Mouse (Mus musculus) hindbrain, embryonic 13.5 days (tissue): ENCODE measurements around the gene Ppil1. TPM values are rescaled to one million over a fixed set of nuclear protein-coding genes. Genes with fewer than 3 reads are reported as not detected.

ENCODE experiments used
- ATAC-seq: fragments of 200-750 bp; cut with Nextera tagmentation; 2 replicates; pipeline ENCODE4 v1.8.0; 2017; ENCODE audit warnings: moderate TSS enrichment; ENCODE audit not compliant: low FRiP score
- H3K27ac ChIP-seq: fragments of 300-500 bp; sonication (generic); 2 replicates; pipeline ENCODE4 v1.5.1; 2015; ENCODE audit warnings: inconsistent platforms, mild to moderate bottlenecking, moderate library complexity
- H3K27me3 ChIP-seq: fragments of 300-500 bp; sonication (generic); 2 replicates; pipeline ENCODE4 v1.6.1; 2015; ENCODE audit warnings: mild to moderate bottlenecking, inconsistent platforms
- H3K36me3 ChIP-seq: fragments of 300-500 bp; sonication (generic); 2 replicates; pipeline ENCODE4 v1.6.1; 2015; ENCODE audit warnings: mild to moderate bottlenecking, inconsistent platforms
- H3K4me1 ChIP-seq: fragments of 300-500 bp; sonication (generic); replicated peaks from 2 replicates; pipeline ENCODE4 v1.6.1; 2015; ENCODE audit warnings: inconsistent platforms
- H3K4me2 ChIP-seq: fragments of 300-500 bp; sonication (generic); 2 replicates; pipeline ENCODE4 v1.6.1; 2015; ENCODE audit warnings: inconsistent platforms, mild to moderate bottlenecking, moderate library complexity
- H3K4me3 ChIP-seq: fragments of 300-500 bp; sonication (generic); 2 replicates; pipeline ENCODE4 v1.5.1; 2015; ENCODE audit warnings: mild to moderate bottlenecking, inconsistent platforms
- H3K9ac ChIP-seq: fragments of 300-500 bp; sonication (generic); 2 replicates; pipeline ENCODE4 v1.6.1; 2015; ENCODE audit warnings: mild to moderate bottlenecking, inconsistent platforms
- H3K9me3 ChIP-seq: fragments of 300-500 bp; sonication (generic); 2 replicates; pipeline ENCODE4 v1.6.1; 2016; ENCODE audit warnings: inconsistent platforms
- WGBS: fragments of 180-500 bp; shearing (Covaris S2); methylation state at CpG from one replicate; pipeline ENCODE4 v1.1.7; 2015; 5-methylcytosine and 5-hydroxymethylcytosine counted together
- polyA plus RNA-seq: library from polyadenylated mRNA; unstranded; fragments of >200 nt; fragmentation: Nextera tagmentation; extraction: Ambion mirVana; gene quantifications from 2 replicates; pipeline ENCODE4 v1.2.1, GENCODE M21; 2015

Gene Ppil1
- polyA plus RNA-seq, 1 experiment from 2014 or later: 106 TPM

- H3K4me3 ChIP-seq: no peak overlapping the region
- 92% methylated on average over 7 of the region's 7 CpGs for WGBS
Measured at GRCm38 (mm10) chr17:29300926-29301325, 36.9 kb upstream of the Ppil1 start.

GRCm38 (mm10) chr17:29299282-29299681, 35.3 kb upstream of the Ppil1 start:
- Histone ChIP-seq H3K9me3 (no peaks in the 10 kb centered on the region), H3K4me2 (no peak overlapping the region), H3K36me3 (peaks cover 82% of the 10 kb centered on the region), H3K4me1 (no peaks in the 10 kb centered on the region), H3K4me3 (no peak overlapping the region), H3K9ac (no peak overlapping the region), H3K27me3 (no peaks in the 10 kb centered on the region), H3K27ac (no peak overlapping the region)
- no peak for ATAC-seq
- WGBS: 89% methylated on average over 4 of the region's 4 CpGs

More at GRCm38 (mm10) chr17:29300926-29301325, 36.9 kb upstream of the Ppil1 start:
- no peak for ATAC-seq
- H3K36me3 ChIP-seq: peaks cover 65% of the 10 kb centered on the region
- no peak overlapping the region for H3K4me2 ChIP-seq
- H3K4me1 ChIP-seq: peaks cover 12% of the 10 kb centered on the region
- H3K9me3 ChIP-seq: no peaks in the 10 kb centered on the region
- H3K27ac ChIP-seq: no peak overlapping the region
- no peak overlapping the region for H3K9ac ChIP-seq
- no peaks in the 10 kb centered on the region for H3K27me3 ChIP-seq

GRCm38 (mm10) chr17:29297813-29298212, 33.8 kb upstream of the Ppil1 start:
- WGBS: 91% methylated on average over 6 of the region's 6 CpGs
- peaks cover 96% of the 10 kb centered on the region for H3K36me3 ChIP-seq

GRCm38 (mm10) chr17:29297321-29297720, 33.3 kb upstream of the Ppil1 start:
- WGBS: 84% methylated on average over 10 of the region's 10 CpGs
- ATAC-seq: no peak
- no peaks in the 10 kb centered on the region for H3K4me1 ChIP-seq
- no peak overlapping the region for H3K4me2 ChIP-seq
- H3K36me3 ChIP-seq: peaks cover 95% of the 10 kb centered on the region
- no peak overlapping the region for H3K4me3 ChIP-seq
- H3K9ac ChIP-seq: no peak overlapping the region
- no peaks in the 10 kb centered on the region for H3K27me3 ChIP-seq
- no peak overlapping the region for H3K27ac ChIP-seq
- H3K9me3 ChIP-seq: no peaks in the 10 kb centered on the region

More at GRCm38 (mm10) chr17:29297813-29298212, 33.8 kb upstream of the Ppil1 start:
- Histone ChIP-seq H3K27ac (no peak overlapping the region), H3K4me3 (no peak overlapping the region), H3K4me2 (no peak overlapping the region), H3K27me3 (no peaks in the 10 kb centered on the region), H3K9me3 (no peaks in the 10 kb centered on the region), H3K9ac (no peak overlapping the region), H3K4me1 (no peaks in the 10 kb centered on the region)
- no peak for ATAC-seq

GRCm38 (mm10) chr17:29295835-29296234, 31.8 kb upstream of the Ppil1 start:
- Histone ChIP-seq H3K9ac (no peak overlapping the region), H3K4me3 (no peak overlapping the region), H3K27ac (no peak overlapping the region), H3K9me3 (no peaks in the 10 kb centered on the region), H3K4me2 (no peak overlapping the region), H3K27me3 (no peaks in the 10 kb centered on the region), H3K4me1 (no peaks in the 10 kb centered on the region), H3K36me3 (peaks cover 88% of the 10 kb centered on the region)
- no peak for ATAC-seq
- WGBS: 81% methylated on average over 5 of the region's 5 CpGs

- no peaks in the 10 kb centered on the region for H3K4me1 ChIP-seq
- 81% methylated on average over 9 of the region's 9 CpGs for WGBS
- no peak for ATAC-seq
Measured at GRCm38 (mm10) chr17:29293807-29294605, 30.0 kb upstream of the Ppil1 start.

GRCm38 (mm10) chr17:29292996-29293395, 29.0 kb upstream of the Ppil1 start:
- no peak overlapping the region for H3K9ac ChIP-seq
- H3K4me2 ChIP-seq: no peak overlapping the region
- 89% methylated on average over 3 of the region's 3 CpGs for WGBS
- no peaks in the 10 kb centered on the region for H3K27me3 ChIP-seq
- peaks cover 71% of the 10 kb centered on the region for H3K36me3 ChIP-seq
- H3K4me3 ChIP-seq: no peak overlapping the region
- no peak overlapping the region for H3K27ac ChIP-seq
- no peaks in the 10 kb centered on the region for H3K9me3 ChIP-seq
- H3K4me1 ChIP-seq: no peaks in the 10 kb centered on the region
- no peak for ATAC-seq

More at GRCm38 (mm10) chr17:29293807-29294605, 30.0 kb upstream of the Ppil1 start:
- Histone ChIP-seq H3K4me2 (no peak overlapping the region), H3K9ac (no peak overlapping the region), H3K9me3 (no peaks in the 10 kb centered on the region), H3K4me3 (no peak overlapping the region), H3K36me3 (peaks cover 79% of the 10 kb centered on the region), H3K27ac (no peak overlapping the region), H3K27me3 (no peaks in the 10 kb centered on the region)

- 86% methylated on average over 7 of the region's 7 CpGs for WGBS
- Histone ChIP-seq H3K27ac (no peak overlapping the region), H3K9ac (no peak overlapping the region), H3K4me3 (no peak overlapping the region), H3K4me2 (no peak overlapping the region), H3K4me1 (no peaks in the 10 kb centered on the region), H3K9me3 (no peaks in the 10 kb centered on the region), H3K27me3 (no peaks in the 10 kb centered on the region), H3K36me3 (peaks cover 59% of the 10 kb centered on the region)
- ATAC-seq: no peak
Measured at GRCm38 (mm10) chr17:29291793-29292192, 27.8 kb upstream of the Ppil1 start.

- Histone ChIP-seq H3K27ac (peak overlapping the region; percentile 74), H3K9ac (peak overlapping the region; percentile 30; the same call in 1 of the 2 replicates), H3K36me3 (peaks cover 54% of the 10 kb centered on the region), H3K4me3 (no peak overlapping the region), H3K27me3 (no peaks in the 10 kb centered on the region), H3K9me3 (no peaks in the 10 kb centered on the region), H3K4me2 (no peak overlapping the region), H3K4me1 (peaks cover 13% of the 10 kb centered on the region)
- WGBS: 48% methylated on average over 21 of the region's 21 CpGs
- ATAC-seq: no peak
Measured at GRCm38 (mm10) chr17:29282216-29282952, 18.4 kb upstream of the Ppil1 start.

GRCm38 (mm10) chr17:29281541-29281940, 17.6 kb upstream of the Ppil1 start:
- Histone ChIP-seq H3K9ac (no peak overlapping the region), H3K36me3 (peaks cover 53% of the 10 kb centered on the region), H3K4me1 (peaks cover 13% of the 10 kb centered on the region), H3K9me3 (no peaks in the 10 kb centered on the region), H3K27ac (no peak overlapping the region), H3K4me3 (no peak overlapping the region), H3K27me3 (no peaks in the 10 kb centered on the region), H3K4me2 (no peak overlapping the region)
- 87% methylated on average over 5 of the region's 5 CpGs for WGBS
- ATAC-seq: no peak

GRCm38 (mm10) chr17:29280422-29280821, 16.4 kb upstream of the Ppil1 start:
- H3K27me3 ChIP-seq: no peaks in the 10 kb centered on the region
- H3K9ac ChIP-seq: no peak overlapping the region
- no peak overlapping the region for H3K4me2 ChIP-seq
- ATAC-seq: no peak
- H3K27ac ChIP-seq: no peak overlapping the region
- no peak overlapping the region for H3K4me3 ChIP-seq
- WGBS: 93% methylated on average over 5 of the region's 5 CpGs
- peaks cover 13% of the 10 kb centered on the region for H3K4me1 ChIP-seq
- no peaks in the 10 kb centered on the region for H3K9me3 ChIP-seq
- peaks cover 44% of the 10 kb centered on the region for H3K36me3 ChIP-seq

GRCm38 (mm10) chr17:29273889-29274288, 9.9 kb upstream of the Ppil1 start:
- H3K9me3 ChIP-seq: no peaks in the 10 kb centered on the region
- H3K27ac ChIP-seq: no peak overlapping the region
- ATAC-seq: no peak
- WGBS: 84% methylated on average over 11 of the region's 11 CpGs
- peaks cover 24% of the 10 kb centered on the region for H3K4me1 ChIP-seq
- H3K9ac ChIP-seq: no peak overlapping the region
- H3K4me2 ChIP-seq: no peak overlapping the region
- H3K36me3 ChIP-seq: peaks cover 10% of the 10 kb centered on the region; the same call in 1 of the 2 replicates
- H3K4me3 ChIP-seq: no peak overlapping the region
- H3K27me3 ChIP-seq: no peaks in the 10 kb centered on the region
